Comparison of ENCODE assay signal across 31 mouse cellular contexts in the genomic region with DNA sequence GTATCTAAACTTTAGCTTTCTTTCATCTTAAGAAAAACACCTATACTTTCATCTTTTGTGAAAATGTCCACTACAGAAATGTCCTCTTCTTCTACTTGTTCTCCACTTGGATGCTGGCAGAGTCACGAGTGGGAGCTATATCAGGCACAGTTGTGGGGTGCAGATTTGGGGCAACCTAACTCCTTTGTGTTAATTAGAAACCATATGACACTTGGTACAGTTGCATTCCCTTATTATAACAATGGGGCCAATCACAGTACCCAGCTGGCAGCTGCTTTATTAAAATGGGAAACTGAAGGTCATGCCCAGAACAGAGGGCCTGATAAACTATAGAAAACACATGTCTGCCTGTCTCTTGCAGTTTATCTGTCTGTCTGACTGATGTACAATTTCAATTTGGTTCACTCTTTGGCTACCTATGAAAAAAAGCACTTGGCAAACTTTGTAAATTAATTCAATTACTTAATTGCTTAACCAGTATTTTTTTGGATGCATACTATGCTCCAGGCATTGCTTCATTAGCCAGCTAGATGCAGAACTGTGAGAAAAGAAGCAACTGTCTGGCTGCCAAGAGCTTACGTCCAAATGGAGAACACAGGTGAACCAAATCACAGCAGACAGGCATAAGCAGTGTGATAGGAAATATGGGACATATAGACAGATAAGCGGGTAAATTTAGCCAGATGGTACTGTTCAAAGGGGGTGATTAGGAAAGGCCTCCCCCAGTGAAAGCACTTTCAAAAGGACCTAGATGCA. TPM values are rescaled to one million over a fixed set of nuclear protein-coding genes. Genes with fewer than 3 reads are reported as not detected.
DNase-seq lines count a peak whose midpoint lies in the region; ATAC-seq and TF ChIP-seq lines count a peak whose summit lies in the region.
"Had no signal": no experiment of that assay in that cellular context is flagged by ENCODE, and none has a peak within 500 bp of the region (broad histone marks: within the 10 kb centered on the region; RNA-seq: fewer than 3 reads in every experiment).

No protein-coding gene starts in this region.

- no peaks in the 10 kb centered on the region for H3K9me3 ChIP-seq in forebrain, embryonic 13.5 days (replicated peaks)
- no peaks in the 10 kb centered on the region for H3K9me3 ChIP-seq in forebrain, postnatal 0 days (ENCODE audit: low read length)
- H3K9me3 ChIP-seq in heart, embryonic 16.5 days (replicated peaks; ENCODE audit: control insufficient read depth, low read length), result no peaks in the 10 kb centered on the region
- H3K9me3 ChIP-seq: embryonic facial prominence, embryonic 13.5 days; heart, embryonic 12.5 days; hindbrain, embryonic 13.5 days; limb, embryonic 13.5 days; liver, embryonic 12.5 days; megakaryocyte, embryonic 14.5 days; midbrain, embryonic 12.5 days; neural tube, embryonic 13.5 days had no signal

- H3K4me3 ChIP-seq in forebrain, embryonic 13.5 days, result no peak overlapping the region
- H3K4me3 ChIP-seq in forebrain, postnatal 0 days (ENCODE audit: low read depth, low read length), result no peak overlapping the region
- H3K4me3 ChIP-seq in heart, embryonic 16.5 days (ENCODE audit: low read length), result no peak overlapping the region
- H3K4me3 ChIP-seq: embryonic facial prominence, embryonic 13.5 days; heart, embryonic 12.5 days; hindbrain, embryonic 13.5 days; limb, embryonic 13.5 days; liver, embryonic 12.5 days; megakaryocyte, embryonic 14.5 days; midbrain, embryonic 12.5 days; neural tube, embryonic 13.5 days had no signal

- peak; percentile 64; the same call in 1 of the 2 replicates for ATAC-seq in forebrain, embryonic 13.5 days
- no peak; the same call in 1 of the 2 replicates for ATAC-seq in forebrain, postnatal 0 days
- no peak for ATAC-seq in heart, embryonic 16.5 days (replicated peaks; ENCODE audit: extremely low read depth, insufficient read depth, low FRiP score)
- ATAC-seq: activated CD4-positive, CD25-positive, alpha-beta regulatory T cell, adult 4 months; intestine, postnatal 0 days; liver, embryonic 12.5 days; liver, postnatal 0 days; lung, postnatal 0 days had no signal

- H3K4me2 ChIP-seq in forebrain, embryonic 13.5 days, result no peak overlapping the region
- no peak overlapping the region for H3K4me2 ChIP-seq in forebrain, postnatal 0 days (ENCODE audit: low read depth)
- H3K4me2 ChIP-seq in heart, embryonic 16.5 days (ENCODE audit: low read depth, low read length), result no peak overlapping the region
- H3K4me2 ChIP-seq: embryonic facial prominence, embryonic 13.5 days; heart, embryonic 12.5 days; hindbrain, embryonic 13.5 days; limb, embryonic 13.5 days; liver, embryonic 12.5 days; midbrain, embryonic 12.5 days; neural tube, embryonic 13.5 days had no signal

- TF ChIP-seq CTCF in forebrain, postnatal 0 days (IDR thresholded peaks at IDR 0.05; ENCODE audit: low read depth), result no peak

- H3K9ac ChIP-seq in forebrain, embryonic 13.5 days, result no peak overlapping the region
- no peak overlapping the region for H3K9ac ChIP-seq in forebrain, postnatal 0 days
- H3K9ac ChIP-seq in heart, embryonic 16.5 days (ENCODE audit: low read length), result no peak overlapping the region
- H3K9ac ChIP-seq: embryonic facial prominence, embryonic 13.5 days; heart, embryonic 12.5 days; hindbrain, embryonic 13.5 days; limb, embryonic 13.5 days; liver, embryonic 12.5 days; liver, postnatal 0 days; midbrain, embryonic 12.5 days; neural tube, embryonic 13.5 days had no signal

- intact Hi-C loops in heart, postnatal 36 days (cut with DNase I), result no loop called here

- no peaks in the 10 kb centered on the region for H3K36me3 ChIP-seq in forebrain, embryonic 13.5 days (ENCODE audit: poor library complexity, severe bottlenecking)
- H3K36me3 ChIP-seq in forebrain, postnatal 0 days (ENCODE audit: insufficient read depth), result no peaks in the 10 kb centered on the region
- H3K36me3 ChIP-seq in heart, embryonic 16.5 days (ENCODE audit: control insufficient read depth, insufficient read depth), result 0 out of 2 replicates have a peak, but pooled peaks cover 2% of the 10 kb centered on the region
- H3K36me3 ChIP-seq: embryonic facial prominence, embryonic 13.5 days; heart, embryonic 12.5 days; hindbrain, embryonic 13.5 days; limb, embryonic 13.5 days; liver, embryonic 12.5 days; midbrain, embryonic 12.5 days; neural tube, embryonic 13.5 days had no signal

- H3K27me3 ChIP-seq in forebrain, embryonic 13.5 days, result no peaks in the 10 kb centered on the region
- H3K27me3 ChIP-seq in forebrain, postnatal 0 days (ENCODE audit: insufficient read depth, low read length), result no peaks in the 10 kb centered on the region
- H3K27me3 ChIP-seq in heart, embryonic 16.5 days (ENCODE audit: control insufficient read depth, insufficient read depth, low read length), result no peaks in the 10 kb centered on the region
- H3K27me3 ChIP-seq: embryonic facial prominence, embryonic 13.5 days; heart, embryonic 12.5 days; hindbrain, embryonic 13.5 days; limb, embryonic 13.5 days; liver, embryonic 12.5 days; megakaryocyte, embryonic 14.5 days; midbrain, embryonic 12.5 days; neural tube, embryonic 13.5 days had no signal

- no peak for DNase-seq in forebrain, postnatal 0 days
- no peak for DNase-seq in heart, postnatal 36 days
- peak; percentile 59 for DNase-seq in brain, adult 2 months (ENCODE audit: low read depth, low spot score)
- peak; percentile 39 for DNase-seq in fat pad, adult 2 months (ENCODE audit: extremely low read depth, low read depth, low spot score)
- no peak for DNase-seq in gastrocnemius, postnatal 4 days (ENCODE audit: low spot score in 2 of 2)
- DNase-seq: adrenal gland, adult 2 months; adrenal gland, postnatal 36 days; B cell, adult 2 months; cerebellum, adult 11 months; gastrocnemius, postnatal 14 days; heart, adult 18-20 months; kidney, adult 9 months; kidney, postnatal 10 days; liver, postnatal 0 days; lung, postnatal 4 days; right cerebral cortex, postnatal 14 days; thymus, postnatal 4 days had no signal

- no peak overlapping the region for H3K27ac ChIP-seq in forebrain, embryonic 13.5 days
- no peak overlapping the region for H3K27ac ChIP-seq in forebrain, postnatal 0 days (ENCODE audit: low read depth, low read length)
- H3K27ac ChIP-seq in heart, embryonic 16.5 days (ENCODE audit: low read length), result 0 out of 2 replicates have a peak overlapping the region, but pooled peaks have one; percentile 5
- H3K27ac ChIP-seq: embryonic facial prominence, embryonic 13.5 days; hindbrain, embryonic 13.5 days; limb, embryonic 13.5 days; liver, embryonic 12.5 days; midbrain, embryonic 12.5 days; neural tube, embryonic 13.5 days had no signal

- 67% methylated on average over 3 of the region's 3 CpGs for WGBS in forebrain, embryonic 13.5 days
- 39% methylated on average over 3 of the region's 3 CpGs for WGBS in forebrain, postnatal 0 days
- 54% methylated on average over 3 of the region's 3 CpGs for WGBS in heart, embryonic 16.5 days

- 0 out of 2 replicates have a peak, but pooled peaks cover 9% of the 10 kb centered on the region for H3K4me1 ChIP-seq in forebrain, embryonic 13.5 days
- H3K4me1 ChIP-seq in forebrain, postnatal 0 days (ENCODE audit: insufficient read depth), result no peaks in the 10 kb centered on the region
- H3K4me1 ChIP-seq in heart, embryonic 16.5 days (ENCODE audit: control insufficient read depth, insufficient read depth, low read length), result peaks cover 22% of the 10 kb centered on the region
- H3K4me1 ChIP-seq: embryonic facial prominence, embryonic 13.5 days; hindbrain, embryonic 13.5 days; limb, embryonic 13.5 days; liver, embryonic 12.5 days; megakaryocyte, embryonic 14.5 days; midbrain, embryonic 12.5 days had no signal

RNA-seq across cellular contexts. Expression of a gene that starts 29.8 kb away (rescaled TPM):
- 46.5 and 47.7 TPM in 2 replicates for polyA plus RNA-seq in forebrain, embryonic 13.5 days (2015; fragmentation: Nextera tagmentation; extraction: Ambion mirVana)
- 136 and 166 TPM in 2 replicates for total RNA-seq in forebrain, postnatal 0 days (2014; rRNA removed)
- polyA plus RNA-seq in forebrain, postnatal 0 days (2015; fragmentation: Nextera tagmentation; extraction: Ambion mirVana), result 103 and 140 TPM in 2 replicates
- 89.1 and 93.3 TPM in 2 replicates for polyA plus RNA-seq in heart, embryonic 16.5 days (2015; fragmentation: Nextera tagmentation; extraction: Ambion mirVana)
- total RNA-seq in heart, postnatal 36 days (2021), result 1 to 10 TPM; 7.3 to 8.9 TPM
- 1 to 10 TPM; 1.9 to 2.2 TPM for total RNA-seq in gastrocnemius, postnatal 4 days (2021)
- total RNA-seq: common myeloid progenitor, adult 5-6 weeks had no signal
- polyA plus RNA-seq: activated CD4-positive, CD25-positive, alpha-beta regulatory T cell, adult 4 months; liver, postnatal 0 days had no signal

Comparison
In these comparisons a context has a peak if more than half of its experiments do, and no peak if none do; other contexts are left out.
1. DNase-seq: peak in brain, adult 2 months (single experiment) and fat pad, adult 2 months (single experiment); none in forebrain, postnatal 0 days (single experiment), heart, postnatal 36 days (0 of 2) and gastrocnemius, postnatal 4 days (0 of 2).
2. RNA of a gene that starts 29.8 kb away (total RNA-seq): 136 to 166 TPM in forebrain, postnatal 0 days; 7.3 to 8.9 TPM in heart, postnatal 36 days and 1.9 to 2.2 TPM in gastrocnemius, postnatal 4 days; every median in the first group is over 10 times any median in the second.